Mouse (Mus musculus) spleen, adult 2 months (tissue): ENCODE results near the gene Msrb1. TPM values are rescaled to one million over a fixed set of nuclear protein-coding genes. Genes with fewer than 3 reads are reported as not detected.

Experiments used
- DNase-seq, 2 experiments: peaks; one replicate each; pipeline versions ENCODE4 v3.0.0 to v3.0.0-alpha.2; 2012 to 2021; ENCODE audit warnings: low spot score in 2 of 2, low read depth in 1 of 2
- H3K27ac ChIP-seq: fragments of 200-500 bp; 2 replicates; pipeline ENCODE4 v1.5.1; 2012; ENCODE audit warnings: low read length, inconsistent platforms; ENCODE audit not compliant: insufficient read depth
- H3K27me3 ChIP-seq: fragments of 200-500 bp; 2 replicates; pipeline ENCODE4 v1.6.1; 2012; ENCODE audit warnings: mild to moderate bottlenecking, moderate library complexity, low read length, inconsistent platforms; ENCODE audit not compliant: control insufficient read depth, insufficient read depth
- H3K36me3 ChIP-seq: fragments of 200-500 bp; 2 replicates; pipeline ENCODE4 v1.6.1; 2012; ENCODE audit warnings: mild to moderate bottlenecking, low read length, inconsistent platforms; ENCODE audit not compliant: control insufficient read depth, insufficient read depth
- H3K4me1 ChIP-seq: fragments of 200-500 bp; 2 replicates; pipeline ENCODE4 v1.6.1; 2011; ENCODE audit warnings: inconsistent platforms; ENCODE audit not compliant: control insufficient read depth, insufficient read depth, insufficient read length
- H3K4me3 ChIP-seq: fragments of 200-500 bp; 2 replicates; pipeline ENCODE4 v1.5.1; 2011; ENCODE audit warnings: mild to moderate bottlenecking, inconsistent platforms; ENCODE audit not compliant: insufficient read depth, insufficient read length; ENCODE audit errors: extremely low read depth
- CTCF ChIP-seq: fragments of 200-500 bp; IDR thresholded peaks from 2 replicates; pipeline ENCODE4 v1.5.1; 2011; ENCODE audit warnings: mild to moderate bottlenecking, inconsistent platforms; ENCODE audit not compliant: insufficient read depth, insufficient read length, insufficient replicate concordance; ENCODE audit errors: extremely low read depth
- POLR2A ChIP-seq: fragments of 200-500 bp; IDR thresholded peaks from 2 replicates; pipeline ENCODE4 v1.6.1; 2011; ENCODE audit warnings: low read depth, low read length, inconsistent platforms
- WGBS: fragments of 180-500 bp; shearing (Covaris S2); methylation state at CpG from one replicate; pipeline ENCODE4 v1.1.7; 2018; 5-methylcytosine and 5-hydroxymethylcytosine counted together
- polyA plus RNA-seq: library from polyadenylated mRNA; depleted of rRNA; stranded (reverse); fragments of >200 nt; gene quantifications from 2 replicates; pipeline ENCODE4 v1.2.3, GENCODE M21; 2012

Gene Msrb1
- polyA plus RNA-seq, 1 experiment, result 66.9 TPM

GRCm38 (mm10) chr17:24696011-24696697 is 40.3 kb upstream of the Msrb1 start, which contains the start of the genes Gfer and Noxo1:
Gene Gfer (minus strand): TSS chr17:24696156.
Gene Noxo1 (plus strand): TSS chr17:24696234.
- H3K27me3 ChIP-seq, result no peaks in the 10 kb centered on the region
- TF ChIP-seq POLR2A (no peak; the same call in 1 of the 2 replicates), CTCF (peak; percentile 25; the same call in 1 of the 2 replicates)
- peak within 1 kb of the TSS; percentile 75 for H3K27ac ChIP-seq
- DNase-seq, result peak; percentile 41 to 82
- H3K4me3 ChIP-seq, result peak within 1 kb of the TSS; percentile 95
- under 1% methylated on average over 71 of the region's 76 CpGs for WGBS
- H3K36me3 ChIP-seq, result peaks cover 2% of the 10 kb centered on the region; the same call in 1 of the 2 replicates
- H3K4me1 ChIP-seq, result no peaks in the 10 kb centered on the region; the same call in none of the 2 replicates

DNA sequence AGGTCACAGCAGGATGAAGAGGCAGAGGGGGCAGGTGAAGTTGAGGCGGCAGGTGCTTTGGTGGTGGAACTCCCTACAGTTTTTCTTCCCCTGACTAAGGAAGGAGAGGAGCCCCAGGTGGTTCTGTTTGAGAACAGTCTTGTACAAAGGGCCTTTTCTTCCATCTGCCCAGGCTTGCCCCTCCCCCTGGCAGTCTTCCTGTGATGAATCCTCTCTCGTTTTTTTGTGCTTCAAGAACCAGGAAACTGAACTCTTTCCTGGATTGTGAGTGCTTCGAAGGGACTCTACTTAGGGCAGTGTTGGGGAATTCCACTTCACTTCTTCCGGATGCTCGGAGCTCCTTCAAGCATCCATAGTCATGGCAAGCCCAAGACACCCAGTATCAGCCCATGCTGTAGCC is 38.5 kb upstream of the Msrb1 start:
- H3K36me3 ChIP-seq, result peaks cover 15% of the 10 kb centered on the region
- no peak overlapping the region for H3K4me3 ChIP-seq
- TF ChIP-seq CTCF (no peak), POLR2A (no peak)
- no peak for DNase-seq
- 47% methylated on average over 5 of the region's 5 CpGs for WGBS
- H3K27ac ChIP-seq, result no peak overlapping the region
- H3K4me1 ChIP-seq, result no peaks in the 10 kb centered on the region; the same call in none of the 2 replicates
- H3K27me3 ChIP-seq, result no peaks in the 10 kb centered on the region

DNA sequence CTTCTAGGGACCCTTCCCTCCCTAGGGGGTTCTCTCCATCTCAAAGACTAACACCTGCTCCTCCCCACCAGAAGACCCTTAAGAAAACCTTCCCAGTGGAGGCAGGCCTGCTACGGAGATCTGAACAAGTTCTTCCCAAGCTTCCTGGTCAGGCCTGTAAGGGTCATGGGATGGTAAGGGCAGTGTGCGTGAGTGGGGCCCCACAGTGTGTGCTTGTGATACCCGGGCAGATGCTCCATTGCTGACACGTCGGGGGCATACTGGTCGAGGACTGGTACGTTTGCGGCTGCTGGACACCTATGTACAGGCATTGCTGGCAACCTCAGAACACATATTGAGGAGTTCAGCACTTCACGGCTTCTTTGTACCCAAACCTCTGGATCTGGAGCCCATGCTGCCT is 37.7 kb upstream of the Msrb1 start:
- peaks cover 15% of the 10 kb centered on the region for H3K36me3 ChIP-seq
- no peaks in the 10 kb centered on the region for H3K27me3 ChIP-seq
- no peak overlapping the region for H3K4me3 ChIP-seq
- DNase-seq, result no peak
- H3K4me1 ChIP-seq, result no peaks in the 10 kb centered on the region; the same call in none of the 2 replicates
- no peak overlapping the region for H3K27ac ChIP-seq
- no peak for TF ChIP-seq POLR2A
- TF ChIP-seq CTCF, result no peak
- WGBS, result 83% methylated on average over 9 of the region's 9 CpGs

GRCm38 (mm10) chr17:24699473-24699872 is 37.0 kb upstream of the Msrb1 start:
- Histone ChIP-seq H3K27me3 (no peaks in the 10 kb centered on the region), H3K4me3 (no peak overlapping the region), H3K27ac (no peak overlapping the region), H3K4me1 (no peaks in the 10 kb centered on the region; the same call in none of the 2 replicates), H3K36me3 (peaks cover 21% of the 10 kb centered on the region)
- TF ChIP-seq POLR2A (no peak), CTCF (no peak)
- WGBS, result 89% methylated on average over 2 of the region's 2 CpGs
- no peak for DNase-seq

- no peaks in the 10 kb centered on the region; the same call in 1 of the 2 replicates for H3K4me1 ChIP-seq
- DNase-seq, result no peak
- no peak overlapping the region for H3K27ac ChIP-seq
- H3K36me3 ChIP-seq, result peaks cover 23% of the 10 kb centered on the region
- H3K4me3 ChIP-seq, result no peak overlapping the region
- TF ChIP-seq POLR2A (no peak), CTCF (no peak)
- WGBS, result 93% methylated on average over 9 of the region's 9 CpGs
- H3K27me3 ChIP-seq, result no peaks in the 10 kb centered on the region
Measured at GRCm38 (mm10) chr17:24701251-24701650, 35.2 kb upstream of the Msrb1 start.

- peaks cover 23% of the 10 kb centered on the region for H3K36me3 ChIP-seq
- no peak overlapping the region for H3K4me3 ChIP-seq
- TF ChIP-seq POLR2A, result no peak
- no peak for TF ChIP-seq CTCF
- WGBS, result 94% methylated on average over 3 of the region's 3 CpGs
- no peaks in the 10 kb centered on the region; the same call in 1 of the 2 replicates for H3K4me1 ChIP-seq
- no peak overlapping the region for H3K27ac ChIP-seq
- no peaks in the 10 kb centered on the region for H3K27me3 ChIP-seq
- no peak for DNase-seq
Measured at GRCm38 (mm10) chr17:24705821-24706220, 30.6 kb upstream of the Msrb1 start.
